Mouse (Mus musculus): ENCODE measurements at regions not wholly inside any gene's neighbourhood (a gene's known extent, or its start where the extent isn't known, plus 50 kb on each side); places are given as distances from the start of the nearest gene placed in this dataset.

- intact Hi-C loops (cut with DNase I): no loop called here
- DNase-seq (ENCODE audit: extremely low spot score in 1 of 2, low spot score in 2 of 2): no peak
Measured at GRCm38 (mm10) chr4:124350361-124350760, 260.2 kb downstream of the 3100002H09Rik start.

GRCm38 (mm10) chr4:124349610-124350295 lies 260.9 kb downstream of the 3100002H09Rik start:
- no peak for DNase-seq (ENCODE audit: extremely low spot score in 1 of 2, low spot score in 2 of 2)
- intact Hi-C loops (cut with DNase I): no loop called here

- DNase-seq (ENCODE audit: extremely low spot score in 1 of 2, low spot score in 2 of 2): no peak
- intact Hi-C loops (cut with DNase I): no loop called here
Measured at GRCm38 (mm10) chr4:124349055-124349454, 261.5 kb downstream of the 3100002H09Rik start.

GRCm38 (mm10) chr4:124340073-124340472 lies 270.5 kb downstream of the 3100002H09Rik start:
- intact Hi-C loops (cut with DNase I): no loop called here

GRCm38 (mm10) chr4:124335726-124336125 lies 274.9 kb downstream of the 3100002H09Rik start:
- intact Hi-C loops (cut with DNase I): no loop called here
- no peak for DNase-seq (ENCODE audit: extremely low spot score in 1 of 2, low spot score in 2 of 2)

More at GRCm38 (mm10) chr4:124340073-124340472, 270.5 kb downstream of the 3100002H09Rik start:
- no peak for DNase-seq (ENCODE audit: extremely low spot score in 1 of 2, low spot score in 2 of 2)

- intact Hi-C loops (cut with DNase I): no loop called here
- DNase-seq (ENCODE audit: extremely low spot score in 1 of 2, low spot score in 2 of 2): no peak
Measured at GRCm38 (mm10) chr4:124332974-124333373, 277.6 kb downstream of the 3100002H09Rik start.

- intact Hi-C loops (cut with DNase I): no loop called here
- no peak for DNase-seq (ENCODE audit: extremely low spot score in 1 of 2, low spot score in 2 of 2)
Measured at GRCm38 (mm10) chr4:124332416-124332815, 278.2 kb downstream of the 3100002H09Rik start.

GRCm38 (mm10) chr4:124329107-124329771 lies 281.4 kb downstream of the 3100002H09Rik start:
- intact Hi-C loops (cut with DNase I): no loop called here
- no peak for DNase-seq (ENCODE audit: extremely low spot score in 1 of 2, low spot score in 2 of 2)

- DNase-seq (ENCODE audit: extremely low spot score in 1 of 2, low spot score in 2 of 2): no peak
- intact Hi-C loops (cut with DNase I): no loop called here
Measured at GRCm38 (mm10) chr4:124326301-124326700, 284.3 kb downstream of the 3100002H09Rik start.

- no peak for DNase-seq (ENCODE audit: extremely low spot score in 1 of 2, low spot score in 2 of 2)
- intact Hi-C loops (cut with DNase I): no loop called here
Measured at GRCm38 (mm10) chr4:124323589-124323988, 287.0 kb downstream of the 3100002H09Rik start.

GRCm38 (mm10) chr4:124321221-124321620 lies 289.4 kb downstream of the 3100002H09Rik start:
- intact Hi-C loops (cut with DNase I): no loop called here
- no peak for DNase-seq (ENCODE audit: extremely low spot score in 1 of 2, low spot score in 2 of 2)

GRCm38 (mm10) chr4:124317042-124317441 lies 293.6 kb downstream of the 3100002H09Rik start:
- no peak for DNase-seq (ENCODE audit: extremely low spot score in 1 of 2, low spot score in 2 of 2)
- intact Hi-C loops (cut with DNase I): no loop called here

- intact Hi-C loops (cut with DNase I): no loop called here
Measured at GRCm38 (mm10) chr4:124311657-124312056, 298.9 kb downstream of the 3100002H09Rik start.

GRCm38 (mm10) chr4:124310594-124310993 lies 300.0 kb downstream of the 3100002H09Rik start:
- no peak for DNase-seq (ENCODE audit: extremely low spot score in 1 of 2, low spot score in 2 of 2)
- intact Hi-C loops (cut with DNase I): no loop called here

More at GRCm38 (mm10) chr4:124311657-124312056, 298.9 kb downstream of the 3100002H09Rik start:
- DNase-seq (ENCODE audit: extremely low spot score in 1 of 2, low spot score in 2 of 2): no peak

- no peak for DNase-seq (ENCODE audit: extremely low spot score in 1 of 2, low spot score in 2 of 2)
- intact Hi-C loops (cut with DNase I): no loop called here
Measured at GRCm38 (mm10) chr4:124305871-124306555, 304.6 kb downstream of the 3100002H09Rik start.

GRCm38 (mm10) chr4:124302950-124303349 lies 307.7 kb downstream of the 3100002H09Rik start:
- DNase-seq (ENCODE audit: extremely low spot score in 1 of 2, low spot score in 2 of 2): no peak
- intact Hi-C loops (cut with DNase I): no loop called here

- intact Hi-C loops (cut with DNase I): no loop called here
- DNase-seq (ENCODE audit: extremely low spot score in 1 of 2, low spot score in 2 of 2): no peak
Measured at GRCm38 (mm10) chr4:124298667-124299437, 311.8 kb downstream of the 3100002H09Rik start.

- intact Hi-C loops (cut with DNase I): no loop called here
- DNase-seq (ENCODE audit: extremely low spot score in 1 of 2, low spot score in 2 of 2): peak in 1 of 2 experiments; percentile 51
Measured at GRCm38 (mm10) chr4:124292254-124292653, 318.3 kb downstream of the 3100002H09Rik start.

GRCm38 (mm10) chr4:124291767-124292166 lies 318.8 kb downstream of the 3100002H09Rik start:
- intact Hi-C loops (cut with DNase I): no loop called here
- no peak for DNase-seq (ENCODE audit: extremely low spot score in 1 of 2, low spot score in 2 of 2)

Data from left cerebral cortex, postnatal 10 days (tissue).